10 mouse cellular contexts compared by ENCODE assay signal in the genomic region with DNA sequence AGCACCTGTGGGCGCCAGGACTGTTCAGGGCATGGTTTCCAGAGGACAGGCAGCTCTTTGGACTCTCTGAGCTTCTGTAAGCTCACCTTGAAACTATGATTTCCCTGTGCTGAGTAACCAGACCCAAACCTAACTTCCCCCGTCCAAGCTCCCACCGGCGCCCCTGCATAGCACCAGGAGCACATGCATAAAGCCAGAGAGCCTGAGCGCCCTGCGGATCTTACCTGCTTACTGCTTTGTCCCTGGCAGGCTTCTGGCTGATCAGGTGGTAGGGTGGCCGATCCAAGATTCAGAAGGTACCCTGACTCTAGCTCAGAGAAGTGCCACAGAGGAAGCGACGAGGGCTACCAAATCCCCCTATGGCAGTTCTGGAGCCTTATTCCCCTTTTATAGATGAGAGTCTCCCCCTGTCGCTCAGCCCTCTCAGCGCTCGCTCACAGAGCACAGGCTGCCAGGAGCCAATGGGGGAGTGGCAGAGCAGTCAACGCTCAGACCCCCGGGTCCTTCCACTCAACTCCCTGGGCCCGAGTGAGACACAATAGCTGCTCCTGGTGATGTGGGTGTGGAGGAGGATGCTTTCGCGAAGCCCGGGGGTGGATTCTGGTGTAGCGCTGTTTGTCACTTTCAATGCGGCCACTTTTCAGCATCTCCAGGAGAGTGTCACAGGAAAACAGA. TPM values are rescaled to one million over a fixed set of nuclear protein-coding genes. Genes with fewer than 3 reads are reported as not detected.
A peak's percentile ranks its signal among the peaks of the same experiment; 100 is the strongest.
DNase-seq lines count a peak whose midpoint lies in the region; ATAC-seq and TF ChIP-seq lines count a peak whose summit lies in the region.
"Had no signal": no experiment of that assay in that cellular context is flagged by ENCODE, and none has a peak within 500 bp of the region (broad histone marks: within the 10 kb centered on the region; RNA-seq: fewer than 3 reads in every experiment).

A gene (minus strand): TSS at position 361 of the 675 bp plus-strand sequence.

- no peak within 1 kb of the TSS for H3K27ac ChIP-seq in kidney, embryonic 14.5 days (ENCODE audit: low read depth, low read length)
- H3K27ac ChIP-seq in layer of hippocampus, adult 2 months: no peak within 1 kb of the TSS

- peak within 1 kb of the TSS; percentile 27 for H3K4me2 ChIP-seq in kidney, embryonic 14.5 days (replicated peaks; ENCODE audit: low read depth, low read length)

- no peak for DNase-seq in kidney, adult 8-10 months
- peak; percentile 62 for DNase-seq in embryo, embryonic 11 days
- peak in 1 of 2 experiments; percentile 28 for DNase-seq in layer of hippocampus, adult 2 months (ENCODE audit: low spot score in 2 of 2)
- peak; percentile 24 for DNase-seq in neural tube, embryonic 10.5 days (ENCODE audit: extremely low spot score, low spot score)
- DNase-seq in adrenal gland, postnatal 25 days: no peak
- DNase-seq in urinary bladder, adult 18-20 months (ENCODE audit: low spot score in 2 of 2): no peak
- no peak for DNase-seq in urinary bladder, postnatal 14 days (ENCODE audit: low spot score)

- peak; percentile 73 for TF ChIP-seq CTCF in layer of hippocampus, adult 2 months (conservative IDR thresholded peaks at IDR 0.05)

- ATAC-seq in kidney, embryonic 14.5 days (ENCODE audit: low FRiP score, low TSS enrichment): peak; percentile 60; the same call in 1 of the 2 replicates
- ATAC-seq: Patski had no signal

- H3K27me3 ChIP-seq in kidney, embryonic 14.5 days (ENCODE audit: control insufficient read depth, insufficient read depth, low read length): peaks cover 8% of the 10 kb centered on the region; the same call in 1 of the 2 replicates

- H3K4me1 ChIP-seq in kidney, embryonic 14.5 days (ENCODE audit: control insufficient read depth, insufficient read depth, low read length): 0 out of 2 replicates have a peak, but pooled peaks cover 3% of the 10 kb centered on the region

- H3K4me3 ChIP-seq in kidney, embryonic 14.5 days (ENCODE audit: low read length): peak within 1 kb of the TSS; percentile 12; the same call in 1 of the 2 replicates
- peak within 1 kb of the TSS; percentile 44 for H3K4me3 ChIP-seq in layer of hippocampus, adult 2 months

- H3K9me3 ChIP-seq in kidney, embryonic 14.5 days (ENCODE audit: control insufficient read depth, low read length): no peaks in the 10 kb centered on the region

- H3K36me3 ChIP-seq in kidney, embryonic 14.5 days (ENCODE audit: control insufficient read depth, insufficient read depth, low read length): no peaks in the 10 kb centered on the region

- H3K9ac ChIP-seq in kidney, embryonic 14.5 days (ENCODE audit: low read depth, low read length): no peak within 1 kb of the TSS

- WGBS in kidney, embryonic 14.5 days: 12% methylated on average over 20 of the region's 20 CpGs

RNA-seq across cellular contexts. Expression of the gene that starts here (rescaled TPM):
- polyA plus RNA-seq in kidney, embryonic 14.5 days (2014; fragmentation: Nextera tagmentation; extraction: Ambion mirVana): 0.20 and 0.60 TPM in 2 replicates
- total RNA-seq in layer of hippocampus, adult 2 months (2021): 10 to 100 TPM; 12.0 to 16.9 TPM
- 0.21 TPM in 1 of 2 replicates, not detected in the other for total RNA-seq in adrenal gland, postnatal 25 days (2021)
- polyA plus RNA-seq: Patski; spleen, adult 2 months had no signal

Comparison
In these comparisons a context has a peak if more than half of its experiments do, and no peak if none do; other contexts are left out.
1. RNA of the gene that starts here (total RNA-seq): 12.0 to 16.9 TPM in layer of hippocampus, adult 2 months; 0.21 TPM in adrenal gland, postnatal 25 days; every median in the first group is over 10 times any median in the second.
2. Peak in ATAC-seq, H3K4me3 ChIP-seq and H3K4me2 ChIP-seq in kidney, embryonic 14.5 days; RNA of the gene not detected or under 1 TPM.
3. DNase-seq: peak in embryo, embryonic 11 days (single experiment) and neural tube, embryonic 10.5 days (single experiment); none in kidney, adult 8-10 months (0 of 2), adrenal gland, postnatal 25 days (single experiment), urinary bladder, adult 18-20 months (0 of 2) and urinary bladder, postnatal 14 days (single experiment).